Comparison of ENCODE assay signal across 8 mouse cellular contexts in the genomic region with DNA sequence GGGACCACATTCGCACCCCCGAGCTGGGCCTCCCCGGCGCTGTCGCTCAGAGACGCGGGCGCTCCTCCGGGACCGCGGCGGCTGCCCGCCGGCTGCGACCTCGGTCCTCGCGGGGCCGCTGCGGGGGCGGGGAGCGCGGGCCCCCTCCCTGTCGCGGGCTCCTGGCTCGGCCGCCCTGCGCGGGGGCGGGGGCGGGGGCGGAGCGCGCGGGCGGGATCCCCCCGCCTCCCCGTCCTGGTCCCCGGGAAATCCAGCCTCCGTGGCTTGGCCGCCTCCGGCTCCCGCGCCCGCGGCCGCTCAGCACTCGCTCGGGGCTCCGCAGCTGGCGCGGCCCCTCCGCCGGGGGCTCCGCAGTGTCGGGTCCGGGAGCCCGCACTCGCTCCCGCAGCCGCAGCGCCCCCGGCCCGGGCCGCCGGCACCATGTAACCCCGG. TPM values are rescaled to one million over a fixed set of nuclear protein-coding genes. Genes with fewer than 3 reads are reported as not detected.
DNase-seq lines count a peak whose midpoint lies in the region; ATAC-seq and TF ChIP-seq lines count a peak whose summit lies in the region.

A gene (plus strand): TSS at position 291 of the 432 bp plus-strand sequence.

- peak within 1 kb of the TSS; percentile 100 for H3K4me2 ChIP-seq in embryonic facial prominence, embryonic 13.5 days
- H3K4me2 ChIP-seq in hindbrain, embryonic 14.5 days (replicated peaks) = peak within 1 kb of the TSS; percentile 95
- peak within 1 kb of the TSS; percentile 100 for H3K4me2 ChIP-seq in limb, embryonic 14.5 days (replicated peaks; ENCODE audit: low read depth, low read length, severe bottlenecking)
- peak within 1 kb of the TSS; percentile 99 for H3K4me2 ChIP-seq in neural tube, embryonic 11.5 days (ENCODE audit: low read depth)

- ATAC-seq in embryonic facial prominence, embryonic 13.5 days (ENCODE audit: insufficient number of reproducible peaks, insufficient read depth, low FRiP score, low TSS enrichment, low read depth) = no peak; the same call in 1 of the 2 replicates
- ATAC-seq in hindbrain, embryonic 14.5 days (ENCODE audit: low FRiP score) = peak; percentile 75
- ATAC-seq in limb, embryonic 14.5 days (ENCODE audit: low FRiP score, low read depth) = peak; percentile 70
- ATAC-seq in neural tube, embryonic 11.5 days (ENCODE audit: insufficient read depth, low FRiP score, low TSS enrichment) = peak; percentile 49
- no peak for ATAC-seq in megakaryocyte-erythroid progenitor cell, adult 5-6 weeks (replicated peaks; ENCODE audit: low FRiP score, low TSS enrichment, poor library complexity, severe bottlenecking)

- H3K9me3 ChIP-seq in embryonic facial prominence, embryonic 13.5 days = no peaks in the 10 kb centered on the region
- H3K9me3 ChIP-seq in hindbrain, embryonic 14.5 days (ENCODE audit: control insufficient read depth, low read length) = no peaks in the 10 kb centered on the region
- H3K9me3 ChIP-seq in limb, embryonic 14.5 days (ENCODE audit: control insufficient read depth, low read length) = no peaks in the 10 kb centered on the region
- no peaks in the 10 kb centered on the region for H3K9me3 ChIP-seq in neural tube, embryonic 11.5 days (ENCODE audit: control insufficient read depth, low read length)

- peak within 1 kb of the TSS; percentile 35; the same call in 1 of the 2 replicates for H3K9ac ChIP-seq in heart, adult 2 months (ENCODE audit: low read depth, low read length)
- peak within 1 kb of the TSS; percentile 67 for H3K9ac ChIP-seq in embryonic facial prominence, embryonic 13.5 days
- H3K9ac ChIP-seq in hindbrain, embryonic 14.5 days = peak within 1 kb of the TSS; percentile 92
- H3K9ac ChIP-seq in limb, embryonic 14.5 days (ENCODE audit: low read depth, low read length, severe bottlenecking) = peak within 1 kb of the TSS; percentile 52
- peak within 1 kb of the TSS; percentile 84 for H3K9ac ChIP-seq in neural tube, embryonic 11.5 days (ENCODE audit: low read length)

- no peak for TF ChIP-seq POLR2A in heart, adult 2 months (IDR thresholded peaks at IDR 0.05; ENCODE audit: insufficient read depth, low read depth, low read length)
- TF ChIP-seq POLR2A in limb, embryonic 14.5 days (IDR thresholded peaks at IDR 0.05; ENCODE audit: borderline replicate concordance, extremely low read depth, insufficient read depth, insufficient read length) = no peak

- H3K27me3 ChIP-seq in heart, adult 2 months (ENCODE audit: control insufficient read depth, insufficient read depth, low read length) = peaks cover 11% of the 10 kb centered on the region
- peaks cover 77% of the 10 kb centered on the region for H3K27me3 ChIP-seq in embryonic facial prominence, embryonic 13.5 days
- no peaks in the 10 kb centered on the region for H3K27me3 ChIP-seq in hindbrain, embryonic 14.5 days (ENCODE audit: control insufficient read depth, insufficient read depth, low read length)
- H3K27me3 ChIP-seq in limb, embryonic 14.5 days (ENCODE audit: control insufficient read depth, insufficient read depth, low read length) = peaks cover 42% of the 10 kb centered on the region
- peaks cover 15% of the 10 kb centered on the region for H3K27me3 ChIP-seq in neural tube, embryonic 11.5 days (ENCODE audit: control insufficient read depth, insufficient read depth, low read length)

- no peaks in the 10 kb centered on the region for H3K36me3 ChIP-seq in heart, adult 2 months (ENCODE audit: control insufficient read depth, insufficient read depth, low read length)
- no peaks in the 10 kb centered on the region for H3K36me3 ChIP-seq in embryonic facial prominence, embryonic 13.5 days
- no peaks in the 10 kb centered on the region for H3K36me3 ChIP-seq in hindbrain, embryonic 14.5 days (replicated peaks; ENCODE audit: control insufficient read depth, insufficient read depth)
- H3K36me3 ChIP-seq in limb, embryonic 14.5 days (ENCODE audit: control insufficient read depth, insufficient read depth, low read length) = no peaks in the 10 kb centered on the region
- no peaks in the 10 kb centered on the region for H3K36me3 ChIP-seq in neural tube, embryonic 11.5 days (ENCODE audit: control insufficient read depth, insufficient read depth, low read length)

- peaks cover 2% of the 10 kb centered on the region; the same call in 1 of the 2 replicates for H3K4me1 ChIP-seq in heart, adult 2 months (ENCODE audit: control insufficient read depth, insufficient read depth, low read length)
- peaks cover 18% of the 10 kb centered on the region for H3K4me1 ChIP-seq in embryonic facial prominence, embryonic 13.5 days
- H3K4me1 ChIP-seq in hindbrain, embryonic 14.5 days (replicated peaks; ENCODE audit: control insufficient read depth, insufficient read depth, low read length) = peaks cover 29% of the 10 kb centered on the region
- H3K4me1 ChIP-seq in limb, embryonic 14.5 days (ENCODE audit: control insufficient read depth, insufficient read depth, low read length) = peaks cover 5% of the 10 kb centered on the region
- peaks cover 3% of the 10 kb centered on the region; the same call in 1 of the 2 replicates for H3K4me1 ChIP-seq in neural tube, embryonic 11.5 days (ENCODE audit: control insufficient read depth, insufficient read depth, low read length)

- H3K27ac ChIP-seq in heart, adult 2 months = no peak within 1 kb of the TSS
- no peak within 1 kb of the TSS for H3K27ac ChIP-seq in embryonic facial prominence, embryonic 13.5 days
- H3K27ac ChIP-seq in hindbrain, embryonic 14.5 days = peak within 1 kb of the TSS; percentile 82
- no peak within 1 kb of the TSS for H3K27ac ChIP-seq in limb, embryonic 14.5 days (replicated peaks; ENCODE audit: low read depth, low read length)
- H3K27ac ChIP-seq in neural tube, embryonic 11.5 days (ENCODE audit: low read depth, low read length) = peak within 1 kb of the TSS; percentile 39; the same call in 1 of the 2 replicates

- intact Hi-C loops in heart, adult 2 months (cut with DNase I) = no loop called here

- 1% methylated on average over 65 of the region's 67 CpGs for WGBS in heart, adult 2 months
- under 1% methylated on average over 53 of the region's 67 CpGs for WGBS in embryonic facial prominence, embryonic 13.5 days
- WGBS in hindbrain, embryonic 14.5 days = under 1% methylated on average over 48 of the region's 67 CpGs
- 1% methylated on average over 21 of the region's 67 CpGs for WGBS in limb, embryonic 14.5 days
- 2% methylated on average over 40 of the region's 67 CpGs for WGBS in neural tube, embryonic 11.5 days

- TF ChIP-seq CTCF in heart, adult 2 months (IDR thresholded peaks at IDR 0.05) = no peak

- peak within 1 kb of the TSS; percentile 52 for H3K4me3 ChIP-seq in heart, adult 2 months
- H3K4me3 ChIP-seq in embryonic facial prominence, embryonic 13.5 days = peak within 1 kb of the TSS; percentile 67
- peak within 1 kb of the TSS; percentile 94 for H3K4me3 ChIP-seq in hindbrain, embryonic 14.5 days (replicated peaks; ENCODE audit: low read length)
- H3K4me3 ChIP-seq in limb, embryonic 14.5 days (replicated peaks; ENCODE audit: low read length) = peak within 1 kb of the TSS; percentile 61
- H3K4me3 ChIP-seq in neural tube, embryonic 11.5 days (ENCODE audit: low read depth, low read length) = peak within 1 kb of the TSS; percentile 82

- H3K79me2 ChIP-seq in heart, adult 2 months (replicated peaks; ENCODE audit: control insufficient read depth, insufficient read depth, low read length) = no peaks in the 10 kb centered on the region

- DNase-seq in heart, adult 2 months = peak; percentile 43 to 51
- no peak for DNase-seq in heart, adult 8-10 months (ENCODE audit: low spot score)
- peak; percentile 58 for DNase-seq in ZHBTc4 (ENCODE audit: low read depth, low spot score)
- DNase-seq in hindbrain, embryonic 14.5 days (ENCODE audit: low spot score) = peak; percentile 71
- DNase-seq in limb, embryonic 14.5 days (ENCODE audit: low spot score) = peak; percentile 6
- peak; percentile 65 for DNase-seq in neural tube, embryonic 11.5 days (ENCODE audit: low spot score)

- no peak for TF ChIP-seq EP300 in heart, adult 2 months (IDR thresholded peaks at IDR 0.05; ENCODE audit: insufficient read depth, low read depth, low read length)

RNA-seq across cellular contexts. Expression of the gene that starts here (rescaled TPM):
- under 1 TPM; 0.20 to 0.21 TPM for total RNA-seq in heart, adult 2 months (2021)
- polyA plus RNA-seq in heart, adult 2 months (2012; rRNA removed) = 0.09 and 0.21 TPM in 2 replicates
- under 1 TPM; 0.06 to 0.98 (median 0.25) TPM for total RNA-seq in heart, adult 8-10 months (2022)
- 0.91 and 0.94 TPM in 2 replicates for polyA plus RNA-seq in embryonic facial prominence, embryonic 13.5 days (2015; fragmentation: Nextera tagmentation; extraction: Ambion mirVana)
- polyA plus RNA-seq in hindbrain, embryonic 14.5 days (2014; fragmentation: Nextera tagmentation; extraction: Ambion mirVana) = 30.8 and 35.1 TPM in 2 replicates
- 1.4 and 1.7 TPM in 2 replicates for polyA plus RNA-seq in limb, embryonic 14.5 days (2012; rRNA removed)
- 1.1 and 1.4 TPM in 2 replicates for polyA plus RNA-seq in limb, embryonic 14.5 days (2014; fragmentation: Nextera tagmentation; extraction: Ambion mirVana)
- 5.6 and 5.7 TPM in 2 replicates for polyA plus RNA-seq in neural tube, embryonic 11.5 days (2014; fragmentation: Nextera tagmentation; extraction: Ambion mirVana)
- total RNA-seq in megakaryocyte-erythroid progenitor cell, adult 5-6 weeks (2014; fragmentation: Nextera tagmentation) = not detected in 2 replicates
- total RNA-seq in megakaryocyte-erythroid progenitor cell, adult 5-6 weeks (2017) = not detected in 2 replicates

Comparison
In these comparisons a context has a peak if more than half of its experiments do, and no peak if none do; other contexts are left out.
1. Peak in DNase-seq, H3K4me3 ChIP-seq and H3K9ac ChIP-seq in heart, adult 2 months; RNA of the gene not detected or under 1 TPM.
2. H3K27ac ChIP-seq: peak in hindbrain, embryonic 14.5 days (single experiment) and neural tube, embryonic 11.5 days (single experiment); none in heart, adult 2 months (single experiment), embryonic facial prominence, embryonic 13.5 days (single experiment) and limb, embryonic 14.5 days (single experiment).
3. H3K9ac ChIP-seq: peak in every context shown above with its lines; median percentile 92 in hindbrain, embryonic 14.5 days; 84 in neural tube, embryonic 11.5 days; 67 in embryonic facial prominence, embryonic 13.5 days; 52 in limb, embryonic 14.5 days; 35 in heart, adult 2 months.
4. ATAC-seq: peak in hindbrain, embryonic 14.5 days (single experiment), limb, embryonic 14.5 days (single experiment) and neural tube, embryonic 11.5 days (single experiment); none in embryonic facial prominence, embryonic 13.5 days (single experiment) and megakaryocyte-erythroid progenitor cell, adult 5-6 weeks (single experiment).
5. Peak in every context shown above with its lines, with median percentiles within 50 percentile points of each other: H3K4me3 ChIP-seq and H3K4me2 ChIP-seq.